Mouse (Mus musculus) megakaryocyte-erythroid progenitor cell, adult 5 weeks (primary cell): ENCODE results near the gene Omt2b. TPM values are rescaled to one million over a fixed set of nuclear protein-coding genes. Genes with fewer than 3 reads are reported as not detected.

Experiments
- polyA plus RNA-seq: library from polyadenylated mRNA; stranded (reverse); fragments of >175 nt; gene quantifications from 2 replicates; pipeline ENCODE4 v1.2.3, GENCODE M21; 2012

The Omt2b gene
- polyA plus RNA-seq: not detected in 2 replicates

DNA sequence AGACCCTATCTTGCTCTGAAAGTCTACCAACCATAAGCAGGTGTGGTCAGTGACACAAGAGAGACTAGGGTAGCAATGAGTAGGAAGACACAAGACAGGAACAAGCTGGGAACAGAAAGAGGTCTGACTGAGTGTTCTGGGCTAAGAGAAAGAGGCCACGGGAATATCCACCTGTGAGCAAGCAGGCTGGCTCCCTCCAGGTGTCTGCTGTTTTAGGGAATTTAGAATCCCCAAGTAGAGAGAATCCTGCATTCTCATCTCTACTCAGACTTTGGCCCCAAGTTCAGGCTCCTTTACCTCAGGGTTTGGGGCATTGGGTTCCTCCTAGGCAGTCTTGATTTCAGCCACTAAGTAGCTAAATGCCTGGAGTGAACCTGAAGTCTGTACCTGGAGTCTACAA, at the start of gene Omt2b:
Gene Omt2b (plus strand): TSS at position 301 of the 400 bp plus-strand sequence.

GRCm38 (mm10) chr9:78289723-78290122, 37.7 kb upstream of the Omt2b start, which contains the start of gene Gm10639:
TSS of gene Gm10639 (plus strand) at chr9:78289923.

DNA sequence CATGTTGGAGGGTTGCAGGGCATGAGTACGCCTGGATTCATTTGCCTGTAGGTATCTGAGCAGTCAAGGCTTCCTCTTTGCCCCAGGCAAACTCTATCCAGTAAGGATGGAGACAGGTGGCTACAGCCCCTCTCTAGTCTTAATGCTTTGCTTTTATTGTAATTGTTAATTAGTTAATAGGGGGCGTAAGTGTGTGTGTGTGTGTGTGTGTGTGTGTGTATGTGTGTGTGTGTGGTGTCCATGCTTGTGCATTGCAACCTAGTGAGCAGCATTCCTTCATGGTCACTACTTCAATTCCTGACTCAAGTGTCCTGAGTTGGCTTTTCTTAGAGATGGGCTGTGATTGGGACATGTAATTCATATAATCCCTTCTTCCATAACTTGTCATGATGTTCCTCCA, 12.7 kb upstream of the Omt2b start, which contains the start of gene Omt2a:
Gene Omt2a (minus strand): TSS at position 101 of the 400 bp plus-strand sequence.

DNA sequence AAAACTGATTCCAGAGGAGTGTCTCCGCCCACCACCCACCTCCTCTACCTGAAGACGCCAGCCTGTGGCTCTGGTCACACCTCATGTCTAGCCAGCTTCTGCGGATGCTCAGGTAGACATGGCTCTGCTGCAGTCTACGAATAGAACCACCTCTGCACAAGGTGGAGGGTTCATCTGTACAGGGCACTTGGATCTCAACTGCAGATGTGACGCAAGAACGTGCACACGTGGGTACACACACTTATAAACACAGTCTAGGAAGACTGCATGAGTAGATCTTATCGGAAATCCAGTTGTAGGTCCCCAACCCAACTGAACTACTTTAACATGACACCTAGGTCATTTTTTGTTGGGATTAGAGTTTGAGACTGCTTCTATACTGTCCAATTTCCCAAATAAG, 28.2 kb downstream of the Omt2b start, which contains the start of gene Gsta2:
Gene Gsta2 (minus strand): TSS at position 178 of the 400 bp plus-strand sequence.

DNA sequence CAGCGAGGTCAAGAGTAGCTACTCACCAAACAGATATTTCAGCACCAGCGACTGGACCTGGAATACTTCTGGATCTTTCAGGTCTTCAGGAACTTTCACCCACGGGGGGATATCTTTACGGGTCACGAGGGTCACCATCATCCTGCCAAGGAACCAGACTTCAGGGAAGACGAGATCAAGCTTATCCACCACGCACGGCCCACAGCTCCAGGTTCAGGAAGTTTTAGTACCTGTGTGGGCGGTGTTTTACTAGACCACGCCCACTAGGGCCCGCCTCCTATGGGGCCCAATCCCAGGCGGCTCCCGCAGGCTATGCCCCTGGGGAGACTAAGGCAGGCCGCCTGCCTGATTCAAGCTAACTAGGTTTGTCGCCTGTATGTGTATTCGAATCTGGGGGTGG, 40.6 kb downstream of the Omt2b start, which contains the start of gene Dppa5a:
Gene Dppa5a (minus strand): TSS at position 219 of the 400 bp plus-strand sequence.

DNA sequence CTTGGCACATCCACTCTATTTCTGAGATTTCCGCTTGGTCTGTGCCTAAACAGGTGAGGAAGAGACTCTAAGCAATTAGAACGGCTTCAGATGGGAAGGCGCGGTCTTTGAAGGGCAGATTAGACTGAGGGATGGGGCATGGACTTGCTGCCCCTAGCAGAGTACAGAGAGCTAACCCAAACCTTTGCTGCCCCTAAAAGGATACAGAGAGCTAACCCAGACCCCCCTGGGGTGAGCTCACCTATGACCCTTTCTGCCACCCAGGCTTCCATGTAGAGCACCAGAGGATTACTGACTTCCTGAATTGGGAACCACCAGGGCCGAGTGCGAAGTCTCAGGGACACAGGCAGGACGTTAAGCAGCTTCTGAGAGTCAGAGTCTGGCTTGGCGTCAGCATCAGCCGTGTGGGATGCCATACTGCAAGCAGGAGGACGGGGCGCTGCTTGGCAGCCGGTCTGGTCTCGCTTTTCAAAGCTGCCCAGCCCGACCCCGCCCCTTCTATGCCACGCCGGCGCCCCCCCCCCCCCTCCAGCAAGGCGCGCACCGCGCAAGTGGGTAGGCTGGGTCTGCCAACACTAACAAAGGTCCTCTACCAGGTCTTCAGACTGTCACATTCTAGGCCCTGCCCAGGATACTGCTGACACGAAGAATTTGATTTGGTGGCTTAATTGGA, 50.9 kb downstream of the Omt2b start, which contains the start of gene Ooep:
Gene Ooep (minus strand): TSS at position 613 of the 673 bp plus-strand sequence.

Other genes starting within 250 kb of the Omt2b start
- 33.3 and 42.6 TPM in 2 replicates for gene Fbxo9, start 218.5 kb upstream of the Omt2b start, polyA plus RNA-seq
- 15.1 and 17.6 TPM in 2 replicates for gene Ick, start 218.4 kb upstream of the Omt2b start, polyA plus RNA-seq
- gene Gsta4, start 144.8 kb upstream of the Omt2b start, polyA plus RNA-seq: 0.21 TPM in 1 of 2 replicates, not detected in the other
- gene Gsta1, start 96.9 kb upstream of the Omt2b start, polyA plus RNA-seq: not detected in 2 replicates
- gene Gm3776, start 70.5 kb upstream of the Omt2b start, polyA plus RNA-seq: not detected in 2 replicates
- gene Gm10639, start 37.7 kb upstream of the Omt2b start, polyA plus RNA-seq: not detected in 2 replicates
- not detected in 2 replicates for gene Omt2a, start 12.8 kb upstream of the Omt2b start, polyA plus RNA-seq
- not detected in 2 replicates for gene Gsta2, start 28.2 kb downstream of the Omt2b start, polyA plus RNA-seq
- not detected in 2 replicates for gene Dppa5a, start 40.6 kb downstream of the Omt2b start, polyA plus RNA-seq
- gene Ooep, start 51.1 kb downstream of the Omt2b start, polyA plus RNA-seq: not detected in 2 replicates
- gene Ddx43, start 68.2 kb downstream of the Omt2b start, polyA plus RNA-seq: 0.17 and 0.25 TPM in 2 replicates
- 10.1 and 11.4 TPM in 2 replicates for gene Cgas, start 115.6 kb downstream of the Omt2b start, polyA plus RNA-seq
- gene Mto1, start 120.6 kb downstream of the Omt2b start, polyA plus RNA-seq: 8.9 and 11.2 TPM in 2 replicates
- 0.21 and 0.49 TPM in 2 replicates for gene Gm17324, start 121.2 kb downstream of the Omt2b start, polyA plus RNA-seq
- 992 and 1,036 TPM in 2 replicates for gene Eef1a1, start 161.6 kb downstream of the Omt2b start, polyA plus RNA-seq